Mouse (Mus musculus) MEL (cell line): ENCODE results near the gene Ppig. TPM values are rescaled to one million over a fixed set of nuclear protein-coding genes. Genes with fewer than 3 reads are reported as not detected.

ENCODE experiments used
- DNase-seq: peaks from one replicate; pipeline ENCODE4 v3.0.0; 2011; ENCODE audit warnings: low read depth, low spot score
- H3K27ac ChIP-seq: 2 replicates; pipeline ENCODE4 v1.5.1; 2012; ENCODE audit warnings: low read depth, mild to moderate bottlenecking, control low read depth, low read length, moderate library complexity; ENCODE audit not compliant: control insufficient read depth
- H3K27me3 ChIP-seq, 2 experiments: fragments of 150-350 bp in 1 of 2; sonication (generic) in 1 of 2; 2 replicates each; pipeline ENCODE4 v1.6.1; 2012; ENCODE audit warnings: low read length in 2 of 2, mild to moderate bottlenecking in 2 of 2, improper control_type of control experiment in 1 of 2, moderate library complexity in 1 of 2; ENCODE audit not compliant: insufficient read depth in 2 of 2, control insufficient read depth in 1 of 2
- H3K36me3 ChIP-seq, 2 experiments: 2 replicates each; pipeline ENCODE4 v1.6.1; 2012 to 2014; ENCODE audit warnings: low read length in 2 of 2, improper control_type of control experiment in 1 of 2, inconsistent platforms in 1 of 2, mild to moderate bottlenecking in 1 of 2; ENCODE audit not compliant: insufficient read depth in 2 of 2, control insufficient read depth in 1 of 2
- H3K4me1 ChIP-seq, 2 experiments: fragments of 150-350 bp in 1 of 2; sonication (generic) in 1 of 2; 2 replicates each; pipeline ENCODE4 v1.6.1; 2012; ENCODE audit warnings: low read length in 2 of 2, improper control_type of control experiment in 1 of 2, mild to moderate bottlenecking in 1 of 2; ENCODE audit not compliant: insufficient read depth in 2 of 2, control insufficient read depth in 1 of 2
- H3K4me3 ChIP-seq, 2 experiments: fragments of 150-350 bp in 1 of 2; sonication (generic) in 1 of 2; 2 replicates each; pipeline ENCODE4 v1.5.1; 2012; ENCODE audit warnings: low read depth in 2 of 2, low read length in 2 of 2, mild to moderate bottlenecking in 2 of 2, moderate library complexity in 2 of 2, control low read depth in 1 of 2, improper control_type of control experiment in 1 of 2; ENCODE audit not compliant: control insufficient read depth in 1 of 2, insufficient read depth in 1 of 2
- H3K79me2 ChIP-seq: 2 replicates; pipeline ENCODE4 v1.6.1; 2012; ENCODE audit warnings: mild to moderate bottlenecking, low read length, moderate library complexity; ENCODE audit not compliant: control insufficient read depth, poor library complexity, insufficient read depth
- H3K9ac ChIP-seq: 2 replicates; pipeline ENCODE4 v1.6.1; 2012; ENCODE audit warnings: low read depth, mild to moderate bottlenecking, control low read depth, low read length, moderate library complexity; ENCODE audit not compliant: control insufficient read depth, poor library complexity, severe bottlenecking
- H3K9me3 ChIP-seq: fragments of 150-350 bp; sonication (generic); replicated peaks from 2 replicates; pipeline ENCODE4 v1.6.1; 2012; ENCODE audit warnings: mild to moderate bottlenecking, low read length, improper control_type of control experiment, moderate library complexity; ENCODE audit not compliant: insufficient read depth
- CHD1 ChIP-seq: IDR thresholded peaks from 2 replicates; pipeline ENCODE4 v1.6.1; 2012; ENCODE audit warnings: low read depth, mild to moderate bottlenecking, inconsistent platforms, low read length, improper control_type of control experiment
- CTCF ChIP-seq, 3 experiments: IDR thresholded peaks in 2 of 3; conservative IDR thresholded peaks in 1 of 3; 2 replicates each; pipeline ENCODE4 v1.5.1; 2011 to 2012; ENCODE audit warnings: low read length in 3 of 3, low read depth in 2 of 3, mild to moderate bottlenecking in 2 of 3, improper control_type of control experiment in 1 of 3, inconsistent platforms in 1 of 3, mixed read lengths in 1 of 3, moderate library complexity in 1 of 3; ENCODE audit not compliant: control insufficient read depth in 1 of 3, insufficient read depth in 1 of 3, poor library complexity in 1 of 3, severe bottlenecking in 1 of 3
- E2F4 ChIP-seq: IDR thresholded peaks from 2 replicates; pipeline ENCODE4 v1.6.1; 2011; ENCODE audit warnings: low read depth, low read length, improper control_type of control experiment, borderline replicate concordance
- ELF1 ChIP-seq: IDR thresholded peaks from 2 replicates; pipeline ENCODE4 v1.6.1; 2014; ENCODE audit warnings: low read depth, mild to moderate bottlenecking, inconsistent platforms, low read length, improper control_type of control experiment, moderate library complexity
- ETS1 ChIP-seq: IDR thresholded peaks from 2 replicates; pipeline ENCODE4 v1.6.1; 2012; ENCODE audit warnings: low read depth, mild to moderate bottlenecking, inconsistent platforms, low read length, improper control_type of control experiment, moderate library complexity
- GATA1 ChIP-seq: IDR thresholded peaks from 2 replicates; pipeline ENCODE4 v1.6.1; 2011; ENCODE audit warnings: low read depth, low read length, improper control_type of control experiment
- HCFC1 ChIP-seq: IDR thresholded peaks from 2 replicates; pipeline ENCODE4 v1.6.1; 2012; ENCODE audit warnings: low read depth, mild to moderate bottlenecking, inconsistent platforms, low read length, improper control_type of control experiment, moderate library complexity
- KAT2A ChIP-seq: conservative IDR thresholded peaks from 2 replicates; pipeline ENCODE4 v1.6.1; 2012; ENCODE audit warnings: low read depth, low read length, improper control_type of control experiment, inconsistent platforms
- MAX ChIP-seq: IDR thresholded peaks from 2 replicates; pipeline ENCODE4 v1.6.1; 2011; ENCODE audit warnings: low read length, improper control_type of control experiment
- MXI1 ChIP-seq: IDR thresholded peaks from 2 replicates; pipeline ENCODE4 v1.6.1; 2011; ENCODE audit warnings: mild to moderate bottlenecking, low read depth, low read length, improper control_type of control experiment
- MYC ChIP-seq: IDR thresholded peaks from 2 replicates; pipeline ENCODE4 v1.6.1; 2011; ENCODE audit warnings: low read depth, mild to moderate bottlenecking, low read length, improper control_type of control experiment, moderate library complexity
- NELFE ChIP-seq: IDR thresholded peaks from 2 replicates; pipeline ENCODE4 v1.6.1; 2011; ENCODE audit warnings: low read depth, low read length, improper control_type of control experiment
- NRF1 ChIP-seq: IDR thresholded peaks from 2 replicates; pipeline ENCODE4 v1.6.1; 2014; ENCODE audit warnings: low read depth, mild to moderate bottlenecking, inconsistent platforms, low read length, improper control_type of control experiment, moderate library complexity; ENCODE audit not compliant: poor library complexity, insufficient read depth, severe bottlenecking
- POLR2A ChIP-seq, 2 experiments: IDR thresholded peaks; 2 replicates each; pipeline ENCODE4 v1.6.1; 2011 to 2012; ENCODE audit warnings: low read length in 2 of 2, mild to moderate bottlenecking in 2 of 2, control low read depth in 1 of 2, improper control_type of control experiment in 1 of 2, low read depth in 1 of 2, moderate library complexity in 1 of 2; ENCODE audit not compliant: control insufficient read depth in 1 of 2, insufficient read depth in 1 of 2, poor library complexity in 1 of 2
- POLR2AphosphoS2 ChIP-seq: IDR thresholded peaks from 2 replicates; pipeline ENCODE4 v1.6.1; 2011; ENCODE audit warnings: low read length, improper control_type of control experiment
- RCOR1 ChIP-seq: IDR thresholded peaks from 2 replicates; pipeline ENCODE4 v1.6.1; 2012; ENCODE audit warnings: low read depth, mild to moderate bottlenecking, inconsistent platforms, low read length, improper control_type of control experiment
- SIN3A ChIP-seq: IDR thresholded peaks from 2 replicates; pipeline ENCODE4 v1.6.1; 2012; ENCODE audit warnings: low read length, improper control_type of control experiment, inconsistent platforms
- SMC3 ChIP-seq: IDR thresholded peaks from 2 replicates; pipeline ENCODE4 v1.6.1; 2011; ENCODE audit warnings: low read depth, low read length, improper control_type of control experiment
- TAL1 ChIP-seq: IDR thresholded peaks from 2 replicates; pipeline ENCODE4 v1.6.1; 2012; ENCODE audit warnings: mild to moderate bottlenecking, inconsistent platforms, low read length, moderate library complexity, mixed read lengths
- TBP ChIP-seq: IDR thresholded peaks from 2 replicates; pipeline ENCODE4 v1.8.0; 2011; ENCODE audit warnings: low read depth, low read length, improper control_type of control experiment
- TCF12 ChIP-seq: IDR thresholded peaks from 2 replicates; pipeline ENCODE4 v1.6.1; 2014; ENCODE audit warnings: low read depth, mild to moderate bottlenecking, inconsistent platforms, low read length, improper control_type of control experiment, moderate library complexity
- UBTF ChIP-seq: IDR thresholded peaks from 2 replicates; pipeline ENCODE4 v1.6.1; 2012; ENCODE audit warnings: low read depth, mild to moderate bottlenecking, inconsistent platforms, low read length, improper control_type of control experiment, moderate library complexity, borderline replicate concordance; ENCODE audit not compliant: insufficient read depth
- USF2 ChIP-seq, 2 experiments: IDR thresholded peaks; 2 replicates each; pipeline ENCODE4 v1.6.1; 2011 to 2012; ENCODE audit warnings: improper control_type of control experiment in 2 of 2, low read length in 2 of 2, borderline replicate concordance in 1 of 2, inconsistent platforms in 1 of 2, low read depth in 1 of 2, mild to moderate bottlenecking in 1 of 2; ENCODE audit not compliant: insufficient read depth in 1 of 2
- ZKSCAN1 ChIP-seq: IDR thresholded peaks from 2 replicates; pipeline ENCODE4 v1.6.1; 2012; ENCODE audit warnings: low read depth, mild to moderate bottlenecking, inconsistent platforms, low read length, improper control_type of control experiment, moderate library complexity
- ZMIZ1 ChIP-seq: IDR thresholded peaks from 2 replicates; pipeline ENCODE4 v1.6.1; 2012; ENCODE audit warnings: low read depth, mild to moderate bottlenecking, inconsistent platforms, low read length, improper control_type of control experiment, moderate library complexity
- ZNF384 ChIP-seq: IDR thresholded peaks from 2 replicates; pipeline ENCODE4 v1.6.1; 2012; ENCODE audit warnings: low read depth, mild to moderate bottlenecking, inconsistent platforms, low read length, improper control_type of control experiment
- polyA plus RNA-seq, 2 experiments: library from polyadenylated mRNA; stranded (reverse) in 1 of 2; unstranded in 1 of 2; fragments of >175 nt in 1 of 2; fragments of >200 nt in 1 of 2; gene quantifications; 2 replicates each; pipeline versions ENCODE4 v1.2.1 to v1.2.4; 2012; ENCODE audit warnings: low replicate concordance in 2 of 2, low read depth in 1 of 2; ENCODE audit not compliant: insufficient read length in 2 of 2, insufficient read depth in 1 of 2, missing spikeins in 1 of 2
- total RNA-seq: library from RNA; depleted of rRNA; stranded (reverse); fragments of 300-350 nt; gene quantifications from 2 replicates; pipeline ENCODE4 v1.2.3, GENCODE M21; 2012

Gene Ppig
- total and polyA plus RNA-seq, 3 experiments = 12.5 to 132 (median 115) TPM

- peaks cover 4 to 7% of the 10 kb centered on the region in 2 experiments; a peak in 2 of 4 replicates for H3K36me3 ChIP-seq
- H3K4me3 ChIP-seq = peak overlapping the region; percentile 75 to 83
- peaks cover 3 to 6% of the 10 kb centered on the region in 2 experiments; a peak in 3 of 4 replicates for H3K4me1 ChIP-seq
- 0 out of 2 replicates have a peak, but pooled peaks cover 3% of the 10 kb centered on the region for H3K79me2 ChIP-seq
- no peak overlapping the region for H3K27ac ChIP-seq
- no peak for DNase-seq
- H3K27me3 ChIP-seq = no peaks in the 10 kb centered on the region
- peak overlapping the region; percentile 55 for H3K9ac ChIP-seq
- TF ChIP-seq MYC = no peak
- no peak for TF ChIP-seq MXI1
- TF ChIP-seq RCOR1 = no peak
- no peak for TF ChIP-seq NELFE
- no peak for TF ChIP-seq ZKSCAN1
- no peak for TF ChIP-seq SMC3
- no peak for TF ChIP-seq TCF12
- no peak for TF ChIP-seq USF2 (IDR thresholded peaks at IDR 0.05; ENCODE audit: borderline replicate concordance in 1 of 2, insufficient read depth in 1 of 2, low read depth in 1 of 2, low read length in 2 of 2)
- no peak for TF ChIP-seq CTCF (IDR thresholded peaks at IDR 0.05 in 2 of 3, conservative IDR thresholded peaks at IDR 0.05 in 1 of 3; ENCODE audit: control insufficient read depth in 1 of 3, insufficient read depth in 1 of 3, low read depth in 2 of 3, low read length in 3 of 3, poor library complexity in 1 of 3, severe bottlenecking in 1 of 3)
- TF ChIP-seq ELF1 = no peak
- TF ChIP-seq GATA1 = no peak
- H3K9me3 ChIP-seq = no peaks in the 10 kb centered on the region
Measured at GRCm38 (mm10) chr2:69788974-69789373, 66.6 kb downstream of the Ppig start.

DNA sequence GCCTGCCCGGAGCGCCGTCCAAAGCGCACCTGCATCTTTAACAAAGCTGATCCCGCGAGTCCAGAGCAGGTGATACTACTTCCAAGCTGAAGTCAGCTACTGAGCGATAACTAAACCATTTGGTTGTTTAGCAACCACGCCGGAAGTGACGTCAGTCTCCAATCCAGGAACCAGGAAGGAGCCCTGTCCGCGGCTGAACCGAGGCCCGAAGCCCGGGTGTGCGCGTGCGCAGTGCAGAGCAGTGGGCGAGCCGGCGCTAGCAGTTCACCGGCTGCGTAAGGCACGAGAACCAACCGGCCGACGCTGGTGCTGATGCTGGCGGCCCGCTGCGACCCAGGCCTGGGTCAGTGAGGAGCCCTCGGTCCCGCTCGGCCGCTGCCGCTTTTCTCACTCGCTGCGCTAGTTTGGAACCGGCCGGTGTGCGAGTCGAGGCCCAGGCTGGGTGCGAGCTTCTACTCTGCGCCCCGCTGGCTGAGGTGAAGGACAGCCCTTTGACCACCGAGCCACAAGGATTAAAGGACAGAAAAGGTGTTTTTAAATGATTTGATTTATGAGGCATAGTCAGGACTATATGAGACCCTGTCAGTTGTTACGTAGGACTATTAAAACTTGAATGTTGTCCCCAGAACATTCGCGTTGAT is 67.2 kb downstream of the Ppig start, which contains the start of the genes Ccdc173 and Phospho2:
Ccdc173 (minus strand) TSS at position 147 of the 641 bp plus-strand sequence.
Phospho2 (plus strand) TSS at position 195 of the 641 bp plus-strand sequence.
- Histone ChIP-seq H3K4me3 (peak within 1 kb of the TSS; percentile 76 to 83), H3K36me3 (peaks cover 4 to 7% of the 10 kb centered on the region in 2 experiments; a peak in 2 of 4 replicates), H3K4me1 (peaks cover 3 to 6% of the 10 kb centered on the region in 2 experiments; a peak in 3 of 4 replicates), H3K27ac (peak within 1 kb of the TSS; percentile 54), H3K9ac (peak within 1 kb of the TSS; percentile 78), H3K79me2 (0 out of 2 replicates have a peak, but pooled peaks cover 3% of the 10 kb centered on the region), H3K9me3 (no peaks in the 10 kb centered on the region), H3K27me3 (no peaks in the 10 kb centered on the region)
- TF ChIP-seq E2F4 (no peak), CHD1 (no peak), NRF1 (peak; percentile 85), ZMIZ1 (0 out of 2 replicates have a peak, but pooled peaks have one; percentile 34), POLR2A (IDR thresholded peaks at IDR 0.05; ENCODE audit: control insufficient read depth in 1 of 2, insufficient read depth in 1 of 2, low read depth in 1 of 2, low read length in 2 of 2, poor library complexity in 1 of 2) (peak; percentile 63 to 86; a peak in 3 of 4 replicates), HCFC1 (peak; percentile 85), ELF1 (peak; percentile 99), NELFE (peak; percentile 67), TBP (peak; percentile 15; the same call in 1 of the 2 replicates), KAT2A (no peak), ETS1 (peak; percentile 55; the same call in 1 of the 2 replicates), POLR2AphosphoS2 (peak; percentile 62; the same call in 1 of the 2 replicates), TCF12 (peak; percentile 47; the same call in 1 of the 2 replicates), RCOR1 (no peak), SIN3A (peak; percentile 96), ZNF384 (no peak), MXI1 (peak; percentile 65), UBTF (no peak), TAL1 (no peak), MAX (no peak), GATA1 (0 out of 2 replicates have a peak, but pooled peaks have one; percentile 6)
- peak; percentile 99 for DNase-seq
